Mouse (Mus musculus): ENCODE measurements around the gene Galntl5. TPM values are rescaled to one million over a fixed set of nuclear protein-coding genes. Genes with fewer than 3 reads are reported as not detected.
"Not testable (repeated sequence)": the region's sequence is repeated elsewhere in the genome, so short reads cannot be mapped to it uniquely, and the experiment has no call there.

Gene Galntl5
- total RNA-seq, 2 experiments from 2014 or later = not detected

GRCm38 (mm10) chr5:25190521-25190920 lies 9.3 kb downstream of the Galntl5 start:
- no peak for DNase-seq

GRCm38 (mm10) chr5:25211872-25212271 lies 30.6 kb downstream of the Galntl5 start:
- no peak for DNase-seq

- not testable (repeated sequence) for DNase-seq
These were observed 32.0 kb downstream of the Galntl5 start for GRCm38 (mm10) chr5:25213216-25213615.

- peak in 1 of 2 experiments; percentile 4 for DNase-seq
These were observed 33.7 kb downstream of the Galntl5 start for GRCm38 (mm10) chr5:25215006-25215405.

DNA sequence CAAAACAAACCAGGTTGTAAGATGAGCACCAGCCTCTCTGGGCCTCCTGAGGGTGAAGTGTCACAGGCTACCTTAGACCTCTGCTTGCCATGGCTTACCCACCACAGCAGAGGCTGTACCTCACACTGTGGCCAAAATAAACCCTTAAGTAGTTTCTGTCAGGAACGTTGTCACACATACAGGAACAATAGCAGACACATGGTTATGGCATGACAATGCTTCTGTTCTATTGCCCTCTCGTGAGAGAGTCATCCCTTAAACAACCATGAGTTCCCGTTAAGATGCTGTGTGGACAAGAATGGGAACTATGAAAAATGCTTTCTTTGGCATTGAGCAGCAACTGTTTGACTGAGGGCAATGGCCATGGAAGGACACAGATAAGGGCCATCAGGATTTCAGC lies 40.3 kb downstream of the Galntl5 start, which contains the start of gene Galnt11:
Galnt11 (plus strand) TSS at position 301 of the 400 bp plus-strand sequence.
- DNase-seq = no peak

GRCm38 (mm10) chr5:25222752-25223702 lies 41.8 kb downstream of the Galntl5 start, which contains the start of gene E130116L18Rik:
Gene E130116L18Rik (minus strand): TSS chr5:25223153.
- peak; percentile 89 to 91 for DNase-seq

GRCm38 (mm10) chr5:25224377-25224776 lies 43.1 kb downstream of the Galntl5 start:
- not testable (repeated sequence) for DNase-seq

DNA sequence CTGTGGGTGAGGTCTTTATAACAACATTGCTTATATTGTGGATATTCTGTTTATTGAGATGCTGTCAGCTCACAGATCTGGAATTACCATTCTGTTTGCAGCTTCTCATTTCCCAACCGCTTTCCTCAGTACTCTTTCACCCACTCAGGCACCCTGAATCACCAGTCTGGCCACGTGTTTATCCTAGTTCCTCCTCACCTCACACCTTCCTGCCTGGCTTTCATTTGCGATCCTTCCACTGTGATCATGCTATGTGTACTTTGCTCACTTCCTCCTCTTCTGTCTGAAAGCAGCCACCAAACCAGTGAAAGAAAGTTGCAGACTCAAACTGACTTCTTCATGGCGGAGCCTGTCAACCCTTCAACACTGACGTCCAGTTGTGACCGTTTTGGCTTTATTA lies 61.8 kb downstream of the Galntl5 start:
- no peak for DNase-seq

GRCm38 (mm10) chr5:25245806-25246472 lies 64.7 kb downstream of the Galntl5 start:
- DNase-seq = no peak

DNA sequence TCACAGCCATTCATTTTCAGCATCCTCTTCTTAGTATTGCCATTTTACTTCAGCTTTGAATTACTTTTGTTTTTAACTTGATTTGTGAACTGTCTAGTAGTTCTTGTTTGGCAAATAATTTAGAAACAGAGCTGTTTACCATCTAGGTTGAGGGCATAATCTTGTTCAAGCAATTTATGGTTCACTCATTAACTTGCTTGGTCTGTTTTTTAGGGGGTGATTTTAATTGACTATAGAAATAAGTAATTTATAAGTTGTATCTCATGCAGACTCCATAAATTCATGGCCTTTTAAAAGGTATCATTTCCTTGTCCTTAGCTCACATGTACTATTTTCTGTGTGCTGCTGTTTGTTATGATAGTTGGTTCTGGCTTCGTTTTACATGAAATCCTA lies 65.2 kb downstream of the Galntl5 start:
- no peak for DNase-seq

GRCm38 (mm10) chr5:25247036-25247435 lies 65.8 kb downstream of the Galntl5 start:
- no peak for DNase-seq

GRCm38 (mm10) chr5:25252423-25252822 lies 71.2 kb downstream of the Galntl5 start:
- DNase-seq = no peak

- DNase-seq = no peak
These were observed 71.7 kb downstream of the Galntl5 start for GRCm38 (mm10) chr5:25252825-25253544.

DNA sequence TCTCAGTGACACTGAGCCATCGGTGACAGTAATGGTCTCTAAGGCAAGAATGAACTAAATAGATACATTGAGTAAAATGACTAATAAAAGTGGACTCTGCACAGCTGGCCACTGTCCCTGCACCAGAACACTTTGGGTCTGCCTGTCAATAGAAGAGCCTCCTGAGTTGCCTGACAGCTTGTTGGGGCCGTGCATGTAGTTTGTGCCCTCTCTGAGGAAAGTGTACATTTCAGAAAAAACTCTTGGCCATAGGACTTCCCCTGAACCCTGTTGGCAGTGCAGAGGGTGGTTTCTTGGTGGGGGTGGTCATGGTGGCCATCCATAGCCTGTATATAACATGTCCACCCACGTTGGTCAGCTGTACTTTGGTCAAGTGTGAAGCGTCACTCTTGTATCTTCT lies 73.2 kb downstream of the Galntl5 start:
- no peak for DNase-seq

- no peak for DNase-seq
These were observed 75.4 kb downstream of the Galntl5 start for GRCm38 (mm10) chr5:25256686-25257085.

DNA sequence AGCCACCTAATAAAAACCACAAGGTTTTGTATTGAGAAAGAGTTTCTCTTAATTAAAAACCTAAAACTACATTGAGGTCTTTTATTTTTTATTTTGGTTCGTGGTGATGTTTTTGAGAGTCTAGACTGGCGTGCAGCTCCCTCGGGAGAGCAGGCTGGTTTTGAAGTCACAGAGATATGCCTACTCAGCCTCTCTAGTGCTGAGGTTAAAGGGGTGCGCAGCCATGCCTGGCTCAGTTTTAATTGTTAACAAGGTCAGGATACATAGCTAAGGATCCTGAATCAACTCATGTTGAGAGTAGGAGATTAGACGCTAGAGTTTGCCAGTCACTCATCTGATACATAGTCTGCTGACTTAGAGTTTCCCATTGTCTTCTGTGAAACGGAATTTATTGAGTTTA lies 80.2 kb downstream of the Galntl5 start:
- DNase-seq = no peak

DNA sequence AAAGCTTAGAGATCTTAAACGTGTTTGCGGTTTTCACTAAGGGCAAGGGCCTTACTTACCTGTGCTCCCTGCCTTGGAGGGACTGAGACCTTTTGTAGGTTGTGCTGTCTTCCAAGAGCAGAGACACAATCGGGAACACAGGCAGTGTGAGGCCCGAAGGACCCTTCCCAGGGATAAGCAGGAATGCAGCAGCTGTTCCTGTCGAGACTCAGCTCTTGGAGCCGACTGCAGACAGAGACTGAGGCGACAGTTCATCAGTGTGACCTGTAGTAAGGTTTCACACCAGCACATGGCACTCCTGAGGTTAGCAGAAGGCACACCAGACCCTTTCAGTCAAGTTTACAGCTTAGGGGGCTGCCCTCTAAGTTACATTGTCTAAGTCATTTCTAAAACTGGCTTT lies 81.0 kb downstream of the Galntl5 start:
- DNase-seq = no peak

- DNase-seq = no peak
These were observed 87.1 kb downstream of the Galntl5 start for GRCm38 (mm10) chr5:25268258-25268888.

Measured in heart, adult 18-20 months (tissue).